Mouse (Mus musculus): Measurements from ENCODE around the gene Ate1. TPM values are rescaled to one million over a fixed set of nuclear protein-coding genes. Genes with fewer than 3 reads are reported as not detected.

Ate1 gene
- polyA plus RNA-seq, 1 experiment: 9.8 TPM

GRCm38 (mm10) chr7:130368827-130369641 lies 151.1 kb downstream of the Ate1 start:
- no peak for TF ChIP-seq TCF3 (IDR thresholded peaks at IDR 0.05; ENCODE audit: insufficient read length, low read depth)
- TF ChIP-seq USF1 (IDR thresholded peaks at IDR 0.05; ENCODE audit: low read depth): no peak
- TF ChIP-seq MYOD1 (IDR thresholded peaks at IDR 0.05; ENCODE audit: control insufficient read depth in 1 of 3, insufficient read length in 2 of 3, low read depth in 2 of 3): no peak
- TF ChIP-seq POLR2AphosphoS2 (IDR thresholded peaks at IDR 0.05; ENCODE audit: insufficient read length, low read depth): no peak
- TF ChIP-seq E2F4 (IDR thresholded peaks at IDR 0.05; ENCODE audit: insufficient read depth): no peak
- no peak for TF ChIP-seq MAX (IDR thresholded peaks at IDR 0.05; ENCODE audit: low read depth)
- no peak for TF ChIP-seq POLR2A (IDR thresholded peaks at IDR 0.05; ENCODE audit: insufficient read length, low read depth)
- no peak for TF ChIP-seq REST (IDR thresholded peaks at IDR 0.05; ENCODE audit: insufficient read depth, insufficient read length)
- no peak for TF ChIP-seq TCF12 (IDR thresholded peaks at IDR 0.05; ENCODE audit: insufficient read depth, poor library complexity, severe bottlenecking)
- no peak for TF ChIP-seq MYOG (IDR thresholded peaks at IDR 0.05; ENCODE audit: control insufficient read depth in 1 of 3, insufficient read depth in 1 of 3, insufficient read length in 2 of 3, low read depth in 2 of 3)
- no peak for TF ChIP-seq CEBPB (IDR thresholded peaks at IDR 0.05; ENCODE audit: insufficient read depth, poor library complexity, severe bottlenecking)
- TF ChIP-seq SRF (IDR thresholded peaks at IDR 0.05; ENCODE audit: control insufficient read depth, insufficient read length, low read depth): no peak
- no peaks in the 10 kb centered on the region for H3K36me3 ChIP-seq (ENCODE audit: control insufficient read depth, insufficient read depth)
- no peak overlapping the region for H3ac ChIP-seq (ENCODE audit: control insufficient read depth, insufficient read length)
- no peak overlapping the region for H3K4me3 ChIP-seq
- H3K27me3 ChIP-seq (ENCODE audit: control insufficient read depth, insufficient read depth, insufficient read length): no peaks in the 10 kb centered on the region
- no peaks in the 10 kb centered on the region for H3K79me2 ChIP-seq (ENCODE audit: control insufficient read depth, insufficient read depth)
- H3K4me2 ChIP-seq (ENCODE audit: low read depth): no peak overlapping the region

GRCm38 (mm10) chr7:130368036-130368826 lies 151.9 kb downstream of the Ate1 start:
- H3K79me2 ChIP-seq (ENCODE audit: control insufficient read depth, insufficient read depth): no peaks in the 10 kb centered on the region
- TF ChIP-seq E2F4 (IDR thresholded peaks at IDR 0.05; ENCODE audit: insufficient read depth): no peak
- TF ChIP-seq MYOG (IDR thresholded peaks at IDR 0.05; ENCODE audit: control insufficient read depth in 1 of 3, insufficient read depth in 1 of 3, insufficient read length in 2 of 3, low read depth in 2 of 3): no peak
- no peak for TF ChIP-seq TCF12 (IDR thresholded peaks at IDR 0.05; ENCODE audit: insufficient read depth, poor library complexity, severe bottlenecking)
- no peak for TF ChIP-seq REST (IDR thresholded peaks at IDR 0.05; ENCODE audit: insufficient read depth, insufficient read length)
- TF ChIP-seq POLR2A (IDR thresholded peaks at IDR 0.05; ENCODE audit: insufficient read length, low read depth): no peak
- TF ChIP-seq TCF3 (IDR thresholded peaks at IDR 0.05; ENCODE audit: insufficient read length, low read depth): no peak
- no peak for TF ChIP-seq MYOD1 (IDR thresholded peaks at IDR 0.05; ENCODE audit: control insufficient read depth in 1 of 3, insufficient read length in 2 of 3, low read depth in 2 of 3)
- TF ChIP-seq CEBPB (IDR thresholded peaks at IDR 0.05; ENCODE audit: insufficient read depth, poor library complexity, severe bottlenecking): no peak
- no peak for TF ChIP-seq MAX (IDR thresholded peaks at IDR 0.05; ENCODE audit: low read depth)
- no peak for TF ChIP-seq USF1 (IDR thresholded peaks at IDR 0.05; ENCODE audit: low read depth)
- no peak for TF ChIP-seq SRF (IDR thresholded peaks at IDR 0.05; ENCODE audit: control insufficient read depth, insufficient read length, low read depth)
- no peak for TF ChIP-seq POLR2AphosphoS2 (IDR thresholded peaks at IDR 0.05; ENCODE audit: insufficient read length, low read depth)
- no peak overlapping the region for H3K4me3 ChIP-seq
- no peak overlapping the region for H3K4me2 ChIP-seq (ENCODE audit: low read depth)
- no peaks in the 10 kb centered on the region for H3K27me3 ChIP-seq (ENCODE audit: control insufficient read depth, insufficient read depth, insufficient read length)
- H3K36me3 ChIP-seq (ENCODE audit: control insufficient read depth, insufficient read depth): no peaks in the 10 kb centered on the region
- H3ac ChIP-seq (ENCODE audit: control insufficient read depth, insufficient read length): no peak overlapping the region

- Histone ChIP-seq H3K4me2 (ENCODE audit: low read depth) (no peak overlapping the region), H3K27me3 (ENCODE audit: control insufficient read depth, insufficient read depth, insufficient read length) (no peaks in the 10 kb centered on the region), H3K79me2 (ENCODE audit: control insufficient read depth, insufficient read depth) (no peaks in the 10 kb centered on the region), H3ac (ENCODE audit: control insufficient read depth, insufficient read length) (no peak overlapping the region), H3K4me3 (no peak overlapping the region), H3K36me3 (ENCODE audit: control insufficient read depth, insufficient read depth) (no peaks in the 10 kb centered on the region)
- TF ChIP-seq E2F4 (IDR thresholded peaks at IDR 0.05; ENCODE audit: insufficient read depth): no peak
- TF ChIP-seq REST (IDR thresholded peaks at IDR 0.05; ENCODE audit: insufficient read depth, insufficient read length): no peak
- TF ChIP-seq MYOD1 (IDR thresholded peaks at IDR 0.05; ENCODE audit: control insufficient read depth in 1 of 3, insufficient read length in 2 of 3, low read depth in 2 of 3): no peak
- TF ChIP-seq CEBPB (IDR thresholded peaks at IDR 0.05; ENCODE audit: insufficient read depth, poor library complexity, severe bottlenecking): no peak
Observed at GRCm38 (mm10) chr7:130367222-130368035, 152.7 kb downstream of the Ate1 start.

DNA sequence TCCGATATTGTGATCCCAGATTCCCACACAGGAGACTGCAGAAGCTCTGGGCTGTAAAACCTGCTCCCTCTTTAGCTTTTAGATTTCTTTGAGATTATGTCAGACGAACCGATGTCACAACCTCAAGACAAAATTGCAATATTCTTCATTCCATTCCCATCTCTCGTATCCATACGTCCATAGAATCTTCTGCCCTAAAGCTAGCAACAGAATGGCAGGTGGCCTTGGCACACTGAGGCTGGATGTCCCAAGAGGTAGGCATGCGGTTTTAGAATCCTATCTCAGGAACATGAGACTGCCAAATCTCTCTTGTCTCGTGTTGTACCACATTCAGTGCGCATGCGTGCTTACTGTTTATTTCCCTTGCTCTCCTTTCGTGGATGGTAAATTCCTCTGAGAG lies 154.5 kb downstream of the Ate1 start:
- TF ChIP-seq USF1 (IDR thresholded peaks at IDR 0.05; ENCODE audit: low read depth): no peak
- TF ChIP-seq MAX (IDR thresholded peaks at IDR 0.05; ENCODE audit: low read depth): no peak
- TF ChIP-seq REST (IDR thresholded peaks at IDR 0.05; ENCODE audit: insufficient read depth, insufficient read length): no peak
- no peak for TF ChIP-seq TCF12 (IDR thresholded peaks at IDR 0.05; ENCODE audit: insufficient read depth, poor library complexity, severe bottlenecking)
- H3K36me3 ChIP-seq (ENCODE audit: control insufficient read depth, insufficient read depth): no peaks in the 10 kb centered on the region
- H3K4me2 ChIP-seq (ENCODE audit: low read depth): no peak overlapping the region
- no peak overlapping the region for H3ac ChIP-seq (ENCODE audit: control insufficient read depth, insufficient read length)
- no peaks in the 10 kb centered on the region for H3K27me3 ChIP-seq (ENCODE audit: control insufficient read depth, insufficient read depth, insufficient read length)
- H3K79me2 ChIP-seq (ENCODE audit: control insufficient read depth, insufficient read depth): no peaks in the 10 kb centered on the region
- H3K4me3 ChIP-seq: no peak overlapping the region

Other genes with a start within 250 kb of the Ate1 start
- gene Nsmce4a, start 52.7 kb upstream of the Ate1 start, polyA plus RNA-seq (2012; fragmentation: generic; extraction: Trizol): 24.4 TPM
- gene Tacc2, start 57.1 kb upstream of the Ate1 start, polyA plus RNA-seq (2012; fragmentation: generic; extraction: Trizol): 61.8 TPM